Mouse (Mus musculus): ENCODE measurements around the gene Gpr19.

GRCm38 (mm10) chr6:134917087-134917486 lies 18.7 kb upstream of the Gpr19 start:
- TF ChIP-seq POLR2A (IDR thresholded peaks at IDR 0.05; ENCODE audit: low read depth, low read length) (no peak), CTCF (IDR thresholded peaks at IDR 0.05; ENCODE audit: extremely low read depth, insufficient read length, insufficient replicate concordance, low read depth, low read length) (no peak)

Data from small intestine, adult 2 months (tissue).